Mouse (Mus musculus): ENCODE results near the gene Klk1b16. TPM values are rescaled to one million over a fixed set of nuclear protein-coding genes. Genes with fewer than 3 reads are reported as not detected.
"Not testable (repeated sequence)": the region's sequence is repeated elsewhere in the genome, so short reads cannot be mapped to it uniquely, and the experiment has no call there.

The Klk1b16 gene
- polyA plus RNA-seq (2015; fragmentation: Nextera tagmentation; extraction: Ambion mirVana) = not detected in 2 replicates

GRCm38 (mm10) chr7:44136467-44136866, at the start of gene Klk1b16:
TSS of gene Klk1b16 (plus strand) at chr7:44136767.
- H3K36me3 ChIP-seq = no peaks in the 10 kb centered on the region
- H3K27me3 ChIP-seq = no peaks in the 10 kb centered on the region
- no peaks in the 10 kb centered on the region for H3K9me3 ChIP-seq (replicated peaks)
- no peaks in the 10 kb centered on the region for H3K4me1 ChIP-seq
- ATAC-seq (replicated peaks; ENCODE audit: low FRiP score) = no peak
- H3K9ac ChIP-seq = no peak within 1 kb of the TSS
- no peak within 1 kb of the TSS for H3K27ac ChIP-seq
- no peak within 1 kb of the TSS for H3K4me2 ChIP-seq
- 90% methylated on average over 3 of the region's 3 CpGs for WGBS
- no peak within 1 kb of the TSS for H3K4me3 ChIP-seq (replicated peaks)

GRCm38 (mm10) chr7:44096111-44096510, 40.5 kb upstream of the Klk1b16 start:
- WGBS = 97% methylated on average over 1 of the region's 1 CpGs
- H3K27me3 ChIP-seq = no peaks in the 10 kb centered on the region
- no peaks in the 10 kb centered on the region for H3K4me1 ChIP-seq
- H3K9ac ChIP-seq = no peak overlapping the region
- no peaks in the 10 kb centered on the region for H3K36me3 ChIP-seq
- H3K4me2 ChIP-seq = no peak overlapping the region
- H3K27ac ChIP-seq = no peak overlapping the region
- no peak overlapping the region for H3K4me3 ChIP-seq (replicated peaks)
- H3K9me3 ChIP-seq (replicated peaks) = no peaks in the 10 kb centered on the region
- no peak for ATAC-seq (replicated peaks; ENCODE audit: low FRiP score)

- H3K4me1 ChIP-seq; H3K4me2 ChIP-seq; H3K4me3 ChIP-seq (replicated peaks); H3K27me3 ChIP-seq; H3K36me3 ChIP-seq; H3K27ac ChIP-seq; H3K9me3 ChIP-seq (replicated peaks); H3K9ac ChIP-seq; ATAC-seq (replicated peaks; ENCODE audit: low FRiP score): not testable (repeated sequence)
- 79% methylated on average over 3 of the region's 3 CpGs for WGBS
Observed at GRCm38 (mm10) chr7:44102028-44102427, 34.5 kb upstream of the Klk1b16 start, which contains the start of gene Klk1b21. TSS of gene Klk1b21 (plus strand) at chr7:44102328.

- Histone ChIP-seq H3K9me3 (replicated peaks) (no peaks in the 10 kb centered on the region), H3K4me2 (no peak within 1 kb of the TSS), H3K4me1 (no peaks in the 10 kb centered on the region), H3K27ac (no peak within 1 kb of the TSS), H3K4me3 (replicated peaks) (no peak within 1 kb of the TSS), H3K27me3 (no peaks in the 10 kb centered on the region), H3K36me3 (no peaks in the 10 kb centered on the region), H3K9ac (no peak within 1 kb of the TSS)
- WGBS = 67% methylated on average over 4 of the region's 4 CpGs
- ATAC-seq (replicated peaks; ENCODE audit: low FRiP score) = no peak
Observed at GRCm38 (mm10) chr7:44112373-44112772, 24.2 kb upstream of the Klk1b16 start, which contains the start of gene Klk1b22. TSS of gene Klk1b22 (plus strand) at chr7:44112673.

- ATAC-seq (replicated peaks; ENCODE audit: low FRiP score) = no peak
- Histone ChIP-seq H3K4me3 (replicated peaks) (no peak overlapping the region), H3K4me1 (no peaks in the 10 kb centered on the region), H3K9ac (no peak overlapping the region), H3K9me3 (replicated peaks) (no peaks in the 10 kb centered on the region), H3K27me3 (no peaks in the 10 kb centered on the region), H3K36me3 (no peaks in the 10 kb centered on the region), H3K4me2 (no peak overlapping the region), H3K27ac (no peak overlapping the region)
- 87% methylated on average over 6 of the region's 6 CpGs for WGBS
Observed at GRCm38 (mm10) chr7:44123445-44123844, 13.1 kb upstream of the Klk1b16 start.

- H3K4me1 ChIP-seq = 0 out of 2 replicates have a peak, but pooled peaks cover 5% of the 10 kb centered on the region
- no peaks in the 10 kb centered on the region for H3K36me3 ChIP-seq
- H3K9ac ChIP-seq = no peak overlapping the region
- WGBS = 57% methylated on average over 9 of the region's 9 CpGs
- no peaks in the 10 kb centered on the region for H3K9me3 ChIP-seq (replicated peaks)
- 0 out of 2 replicates have a peak overlapping the region, but pooled peaks have one; percentile 18 for H3K27ac ChIP-seq
- no peaks in the 10 kb centered on the region for H3K27me3 ChIP-seq
- H3K4me2 ChIP-seq = no peak overlapping the region
- H3K4me3 ChIP-seq (replicated peaks) = no peak overlapping the region
- ATAC-seq (replicated peaks; ENCODE audit: low FRiP score) = no peak; the same call in 1 of the 2 replicates
Observed at GRCm38 (mm10) chr7:44179299-44180045, 42.9 kb downstream of the Klk1b16 start.

- H3K4me1 ChIP-seq; ATAC-seq (replicated peaks; ENCODE audit: low FRiP score): not testable (repeated sequence)
- 49% methylated on average over 8 of the region's 8 CpGs for WGBS
Observed at GRCm38 (mm10) chr7:44186516-44186915, 49.9 kb downstream of the Klk1b16 start.

GRCm38 (mm10) chr7:44187936-44188335, 51.4 kb downstream of the Klk1b16 start, which contains the start of gene Klk1b24:
TSS of gene Klk1b24 (plus strand) at chr7:44188236.
- not testable (repeated sequence) for H3K4me3 ChIP-seq (replicated peaks); ATAC-seq (replicated peaks; ENCODE audit: low FRiP score); H3K36me3 ChIP-seq; H3K4me2 ChIP-seq; H3K27me3 ChIP-seq; H3K9ac ChIP-seq; H3K4me1 ChIP-seq; H3K27ac ChIP-seq; H3K9me3 ChIP-seq (replicated peaks)

More at GRCm38 (mm10) chr7:44186516-44186915, 49.9 kb downstream of the Klk1b16 start:
- H3K27me3 ChIP-seq; H3K9ac ChIP-seq; H3K9me3 ChIP-seq (replicated peaks); H3K27ac ChIP-seq; H3K4me2 ChIP-seq; H3K4me3 ChIP-seq (replicated peaks); H3K36me3 ChIP-seq: not testable (repeated sequence)

Other genes starting within 250 kb of the Klk1b16 start
- not detected in 2 replicates for gene Klk15, start 203.0 kb upstream of the Klk1b16 start, polyA plus RNA-seq (2015; fragmentation: Nextera tagmentation; extraction: Ambion mirVana)
- 0.19 TPM in 1 of 2 replicates, not detected in the other for gene Klk1b8, start 186.1 kb upstream of the Klk1b16 start, polyA plus RNA-seq (2015; fragmentation: Nextera tagmentation; extraction: Ambion mirVana)
- not detected in 2 replicates for gene Klk1b1, start 170.0 kb upstream of the Klk1b16 start, polyA plus RNA-seq (2015; fragmentation: Nextera tagmentation; extraction: Ambion mirVana)
- not detected in 2 replicates for gene Klk1b9, start 160.7 kb upstream of the Klk1b16 start, polyA plus RNA-seq (2015; fragmentation: Nextera tagmentation; extraction: Ambion mirVana)
- gene Klk1b11, start 140.9 kb upstream of the Klk1b16 start, polyA plus RNA-seq (2015; fragmentation: Nextera tagmentation; extraction: Ambion mirVana) = not detected in 2 replicates
- 0.10 and 0.42 TPM in 2 replicates for gene Klk1b26, start 124.6 kb upstream of the Klk1b16 start, polyA plus RNA-seq (2015; fragmentation: Nextera tagmentation; extraction: Ambion mirVana)
- 0.19 TPM in 1 of 2 replicates, not detected in the other for gene Klk1b27, start 84.5 kb upstream of the Klk1b16 start, polyA plus RNA-seq (2015; fragmentation: Nextera tagmentation; extraction: Ambion mirVana)
- not detected in 2 replicates for gene Klk1b21, start 34.4 kb upstream of the Klk1b16 start, polyA plus RNA-seq (2015; fragmentation: Nextera tagmentation; extraction: Ambion mirVana)
- gene Klk1b22, start 24.1 kb upstream of the Klk1b16 start, polyA plus RNA-seq (2015; fragmentation: Nextera tagmentation; extraction: Ambion mirVana) = not detected in 2 replicates
- not detected in 2 replicates for gene Klk1b24, start 51.5 kb downstream of the Klk1b16 start, polyA plus RNA-seq (2015; fragmentation: Nextera tagmentation; extraction: Ambion mirVana)
- not detected in 2 replicates for gene Klk1b3, start 61.4 kb downstream of the Klk1b16 start, polyA plus RNA-seq (2015; fragmentation: Nextera tagmentation; extraction: Ambion mirVana)
- not detected in 2 replicates for gene Klk1b4, start 70.7 kb downstream of the Klk1b16 start, polyA plus RNA-seq (2015; fragmentation: Nextera tagmentation; extraction: Ambion mirVana)
- not detected in 2 replicates for gene Klk1b5, start 79.2 kb downstream of the Klk1b16 start, polyA plus RNA-seq (2015; fragmentation: Nextera tagmentation; extraction: Ambion mirVana)
- 4.1 and 6.6 TPM in 2 replicates for gene Klk1, start 88.6 kb downstream of the Klk1b16 start, polyA plus RNA-seq (2015; fragmentation: Nextera tagmentation; extraction: Ambion mirVana)
- gene Gm36864, start 99.4 kb downstream of the Klk1b16 start, polyA plus RNA-seq (2015; fragmentation: Nextera tagmentation; extraction: Ambion mirVana) = not detected in 2 replicates
- 1.1 and 1.7 TPM in 2 replicates for gene 1700028J19Rik, start 109.9 kb downstream of the Klk1b16 start, polyA plus RNA-seq (2015; fragmentation: Nextera tagmentation; extraction: Ambion mirVana)
- gene 2410002F23Rik, start 110.0 kb downstream of the Klk1b16 start, polyA plus RNA-seq (2015; fragmentation: Nextera tagmentation; extraction: Ambion mirVana) = 159 and 163 TPM in 2 replicates
- 0.13 and 0.21 TPM in 2 replicates for gene Acp4, start 120.6 kb downstream of the Klk1b16 start, polyA plus RNA-seq (2015; fragmentation: Nextera tagmentation; extraction: Ambion mirVana)
- gene Gm15517, start 124.7 kb downstream of the Klk1b16 start, polyA plus RNA-seq (2015; fragmentation: Nextera tagmentation; extraction: Ambion mirVana) = not detected in 2 replicates
- 6.0 and 7.0 TPM in 2 replicates for gene Clec11a, start 170.1 kb downstream of the Klk1b16 start, polyA plus RNA-seq (2015; fragmentation: Nextera tagmentation; extraction: Ambion mirVana)
- gene Shank1, start 173.5 kb downstream of the Klk1b16 start, polyA plus RNA-seq (2015; fragmentation: Nextera tagmentation; extraction: Ambion mirVana) = 1.6 and 2.5 TPM in 2 replicates
- gene Syt3, start 247.3 kb downstream of the Klk1b16 start, polyA plus RNA-seq (2015; fragmentation: Nextera tagmentation; extraction: Ambion mirVana) = 2.4 and 2.5 TPM in 2 replicates
- 1.1 TPM in 2 replicates for gene 1700008O03Rik, start 249.1 kb downstream of the Klk1b16 start, polyA plus RNA-seq (2015; fragmentation: Nextera tagmentation; extraction: Ambion mirVana)

All from kidney, embryonic 15.5 days (tissue).